Mouse (Mus musculus) hindbrain, postnatal 0 days (tissue): ENCODE measurements at regions not wholly inside any gene's neighbourhood (a gene's known extent, or its start where the extent isn't known, plus 50 kb on each side); places are given as distances from the start of the nearest gene placed in this dataset.

Experiments used
- ATAC-seq: fragments of 200-750 bp; cut with Nextera tagmentation; 2 replicates; pipeline ENCODE4 v1.8.0; 2017; ENCODE audit warnings: mild to moderate bottlenecking, moderate TSS enrichment, moderate library complexity
- DNase-seq: peaks from one replicate; pipeline ENCODE4 v3.0.0-alpha.2; 2015; ENCODE audit warnings: low spot score
- H3K27ac ChIP-seq: fragments of 300-500 bp; sonication (generic); 2 replicates; pipeline ENCODE4 v1.5.1; 2014; ENCODE audit warnings: mild to moderate bottlenecking
- H3K27me3 ChIP-seq: fragments of 300-500 bp; sonication (generic); 2 replicates; pipeline ENCODE4 v1.6.1; 2014; ENCODE audit warnings: low read length, mixed read lengths; ENCODE audit not compliant: insufficient read depth
- H3K36me3 ChIP-seq: fragments of 300-500 bp; sonication (generic); 2 replicates; pipeline ENCODE4 v1.6.1; 2014; ENCODE audit warnings: low read length, mixed read lengths; ENCODE audit not compliant: insufficient read depth
- H3K4me1 ChIP-seq: fragments of 300-500 bp; sonication (generic); 2 replicates; pipeline ENCODE4 v1.6.1; 2014; ENCODE audit warnings: antibody characterized with exemption, low read length, mixed read lengths; ENCODE audit not compliant: insufficient read depth
- H3K4me2 ChIP-seq: fragments of 300-500 bp; sonication (generic); 2 replicates; pipeline ENCODE4 v1.6.1; 2014; ENCODE audit warnings: low read depth, mild to moderate bottlenecking, low read length, moderate library complexity, mixed read lengths
- H3K4me3 ChIP-seq: fragments of 300-500 bp; sonication (generic); 2 replicates; pipeline ENCODE4 v1.5.1; 2014; ENCODE audit warnings: low read length
- H3K9ac ChIP-seq: fragments of 300-500 bp; sonication (generic); replicated peaks from 2 replicates; pipeline ENCODE4 v1.6.1; 2014; ENCODE audit warnings: mild to moderate bottlenecking, low read length, moderate library complexity, mixed read lengths
- H3K9me3 ChIP-seq: fragments of 300-500 bp; sonication (generic); 2 replicates; pipeline ENCODE4 v1.6.1; 2016; ENCODE audit warnings: low read length, mixed read lengths
- CTCF ChIP-seq: IDR thresholded peaks from 2 replicates; pipeline ENCODE4 v1.5.1; 2016; ENCODE audit warnings: antibody characterized with exemption, control low read depth, low read depth
- WGBS: fragments of 180-500 bp; shearing (Covaris S2); extraction: QIAGEN DNeasy Blood & Tissue Kit; methylation state at CpG from one replicate; pipeline ENCODE4 v1.1.7; 2014; 5-methylcytosine and 5-hydroxymethylcytosine counted together

DNA sequence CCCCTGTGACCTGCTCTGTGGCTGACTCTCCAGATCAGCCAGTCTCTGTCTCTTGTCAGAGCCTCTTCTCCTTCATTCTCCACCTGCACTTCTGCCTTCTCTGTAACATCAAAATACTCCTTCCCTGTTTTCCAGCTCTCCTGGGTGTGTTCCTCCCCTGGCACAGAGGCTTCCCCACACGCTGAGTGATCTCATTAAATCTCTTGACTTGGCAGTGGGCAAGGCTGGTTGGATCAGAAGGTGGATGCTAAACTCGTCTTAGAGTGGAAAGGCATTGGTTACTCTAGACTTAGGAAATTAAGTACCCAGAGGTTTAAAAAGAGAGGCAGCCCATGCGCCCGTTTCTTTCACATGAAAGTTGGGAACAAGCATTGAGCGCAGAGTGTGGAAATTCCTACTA lies 78.3 kb upstream of the Gm10234 start:
- no peak for TF ChIP-seq CTCF
- Histone ChIP-seq H3K27me3 (no peaks in the 10 kb centered on the region), H3K36me3 (no peaks in the 10 kb centered on the region), H3K4me3 (no peak overlapping the region), H3K27ac (no peak overlapping the region), H3K4me1 (no peaks in the 10 kb centered on the region), H3K4me2 (no peak overlapping the region), H3K9ac (no peak overlapping the region), H3K9me3 (no peaks in the 10 kb centered on the region)
- 66% methylated on average over 5 of the region's 5 CpGs for WGBS
- DNase-seq (no peak), ATAC-seq (no peak)

DNA sequence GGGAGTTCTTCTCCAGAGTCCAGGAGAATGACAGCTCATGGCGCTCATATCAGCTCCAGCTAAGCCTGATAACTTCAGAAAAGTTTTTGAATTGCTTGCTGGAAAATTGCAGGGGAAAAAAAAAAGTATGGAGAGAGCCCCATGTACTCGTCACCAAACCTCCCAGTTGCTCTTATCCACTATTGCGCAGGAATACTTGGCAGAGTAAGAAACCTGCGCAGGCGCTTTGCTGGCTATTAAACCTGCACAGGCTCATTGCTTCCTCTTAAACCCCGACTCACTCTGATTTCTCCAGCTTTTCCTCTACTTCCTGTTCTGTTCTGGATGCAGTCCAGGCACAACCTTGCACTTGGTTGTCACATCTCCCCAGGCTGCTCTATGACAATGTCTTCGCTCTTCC lies 77.0 kb upstream of the Gm10234 start:
- H3K4me3 ChIP-seq, result no peak overlapping the region
- H3K4me2 ChIP-seq, result no peak overlapping the region
- WGBS, result 85% methylated on average over 7 of the region's 7 CpGs
- H3K4me1 ChIP-seq, result no peaks in the 10 kb centered on the region
- H3K9ac ChIP-seq, result no peak overlapping the region
- H3K27ac ChIP-seq, result no peak overlapping the region
- no peaks in the 10 kb centered on the region for H3K9me3 ChIP-seq
- H3K27me3 ChIP-seq, result no peaks in the 10 kb centered on the region
- no peak for ATAC-seq
- no peak for DNase-seq
- TF ChIP-seq CTCF, result no peak
- H3K36me3 ChIP-seq, result no peaks in the 10 kb centered on the region

DNA sequence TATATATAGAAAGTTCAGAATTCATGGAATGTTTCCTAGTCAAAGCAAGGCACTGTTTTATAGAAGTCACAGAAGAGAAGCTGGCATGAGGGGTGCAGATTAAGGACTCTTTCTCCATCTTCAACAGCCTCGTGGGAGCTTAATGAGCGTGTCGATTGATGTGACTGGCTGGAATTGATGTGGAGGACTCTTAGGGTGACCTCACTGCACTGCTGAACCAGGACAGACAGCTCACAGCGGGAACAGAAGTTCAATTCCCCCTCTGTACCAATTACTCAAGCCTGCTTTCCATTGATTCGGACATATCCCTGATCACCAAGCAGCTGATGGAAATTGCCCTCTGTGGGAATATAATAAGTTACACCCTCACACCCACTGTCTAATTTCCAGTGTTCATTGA lies 65.6 kb upstream of the Gm10234 start:
- H3K27ac ChIP-seq, result no peak overlapping the region
- DNase-seq (peak; percentile 2), ATAC-seq (no peak)
- no peaks in the 10 kb centered on the region for H3K27me3 ChIP-seq
- no peaks in the 10 kb centered on the region for H3K36me3 ChIP-seq
- no peak overlapping the region for H3K4me2 ChIP-seq
- no peaks in the 10 kb centered on the region for H3K9me3 ChIP-seq
- WGBS, result 11% methylated on average over 5 of the region's 5 CpGs
- no peak overlapping the region for H3K9ac ChIP-seq
- H3K4me3 ChIP-seq, result no peak overlapping the region
- no peaks in the 10 kb centered on the region for H3K4me1 ChIP-seq
- no peak for TF ChIP-seq CTCF

DNA sequence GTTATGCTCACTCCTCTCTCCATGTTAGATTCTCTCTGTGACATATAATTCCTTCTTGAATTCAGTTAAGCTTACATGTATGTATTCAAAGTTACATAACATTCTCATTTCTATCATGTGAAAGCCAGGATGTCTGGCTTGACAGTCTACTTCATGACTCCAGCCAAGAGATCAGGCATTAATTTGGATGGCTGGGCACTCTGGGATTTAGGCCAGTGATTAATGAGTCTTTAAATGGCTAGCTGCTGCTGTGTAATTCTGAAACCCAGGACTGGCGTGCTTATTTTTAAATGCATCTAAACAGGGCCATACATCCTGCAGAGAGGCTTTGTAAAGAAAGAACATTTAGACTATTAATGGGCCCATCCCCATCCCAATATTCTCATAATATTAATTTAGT lies 60.9 kb upstream of the Gm10234 start:
- no peak for TF ChIP-seq CTCF
- WGBS, result 33% methylated on average over 1 of the region's 1 CpGs
- Histone ChIP-seq H3K4me1 (no peaks in the 10 kb centered on the region), H3K9ac (no peak overlapping the region), H3K4me3 (no peak overlapping the region), H3K27me3 (no peaks in the 10 kb centered on the region), H3K4me2 (no peak overlapping the region), H3K36me3 (no peaks in the 10 kb centered on the region), H3K9me3 (no peaks in the 10 kb centered on the region), H3K27ac (no peak overlapping the region)
- ATAC-seq, result no peak
- peak; percentile 62 for DNase-seq

DNA sequence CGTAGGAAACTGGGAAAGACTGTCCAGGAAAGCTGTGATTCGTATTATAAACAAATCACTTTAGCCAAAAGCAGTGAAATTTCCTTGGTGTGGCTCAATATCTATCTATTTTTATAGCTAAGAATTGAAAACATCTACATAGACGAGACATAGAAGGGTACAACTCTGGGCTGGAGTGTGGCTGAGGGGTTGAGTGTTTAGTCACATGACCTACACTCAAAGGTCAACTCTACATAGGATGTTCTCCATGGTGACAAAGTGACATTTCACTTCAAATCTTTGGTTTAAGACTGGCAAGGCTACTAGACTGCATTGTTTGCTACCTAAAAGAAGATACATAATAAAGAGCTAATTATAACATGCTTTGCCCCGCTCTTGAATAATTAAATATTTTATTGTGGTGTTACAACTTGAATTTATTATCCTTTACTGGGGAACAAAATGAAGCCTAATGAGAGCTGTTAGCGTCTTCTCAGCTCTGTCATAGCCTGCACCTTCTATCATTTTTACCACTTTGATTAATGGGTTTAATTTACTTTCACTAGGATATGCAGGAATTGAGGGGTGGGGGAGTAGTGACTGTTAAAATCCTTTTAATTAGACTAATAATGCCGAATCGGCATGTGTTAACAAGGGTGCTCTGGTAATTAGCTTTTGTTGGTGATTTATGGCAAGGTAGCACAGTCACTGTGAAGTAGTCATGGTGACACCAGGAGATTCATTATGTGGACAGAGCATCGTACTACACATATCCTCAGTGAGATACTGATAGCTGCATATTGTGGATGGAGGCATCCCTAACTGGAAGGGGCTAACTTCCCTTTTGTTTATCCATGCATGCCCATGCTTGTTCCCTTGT lies 57.7 kb upstream of the Gm10234 start:
- no peaks in the 10 kb centered on the region for H3K36me3 ChIP-seq
- WGBS, result 67% methylated on average over 8 of the region's 8 CpGs
- no peak overlapping the region for H3K4me3 ChIP-seq
- H3K9ac ChIP-seq, result no peak overlapping the region
- H3K4me2 ChIP-seq, result no peak overlapping the region
- no peaks in the 10 kb centered on the region for H3K9me3 ChIP-seq
- H3K27me3 ChIP-seq, result no peaks in the 10 kb centered on the region
- H3K27ac ChIP-seq, result no peak overlapping the region
- DNase-seq (no peak), ATAC-seq (no peak)
- H3K4me1 ChIP-seq, result no peaks in the 10 kb centered on the region
- TF ChIP-seq CTCF, result no peak

DNA sequence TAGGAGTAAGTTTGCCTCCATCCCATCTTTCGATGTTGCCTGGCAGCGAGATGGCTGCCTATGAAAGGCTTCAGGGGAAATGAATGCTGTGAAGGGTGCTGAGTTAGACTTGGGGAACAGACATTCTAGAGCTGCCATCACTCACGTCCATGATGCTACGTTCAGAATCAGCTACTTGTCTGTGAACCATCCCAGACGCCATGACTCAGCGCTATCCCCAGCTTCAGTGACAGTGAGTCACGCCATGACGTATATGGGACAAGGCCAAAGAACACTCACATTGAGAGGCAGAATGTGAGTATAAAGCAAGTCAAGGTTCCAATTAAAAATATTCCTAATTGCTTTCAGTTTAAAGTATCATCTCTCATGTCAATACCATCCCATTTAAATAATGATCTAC lies 52.4 kb upstream of the Gm10234 start:
- ATAC-seq, result no peak
- Histone ChIP-seq H3K27me3 (no peaks in the 10 kb centered on the region), H3K36me3 (no peaks in the 10 kb centered on the region), H3K4me2 (no peak overlapping the region), H3K9ac (no peak overlapping the region), H3K4me3 (no peak overlapping the region), H3K4me1 (no peaks in the 10 kb centered on the region), H3K27ac (no peak overlapping the region), H3K9me3 (no peaks in the 10 kb centered on the region)
- TF ChIP-seq CTCF, result no peak
- WGBS, result 92% methylated on average over 8 of the region's 8 CpGs
- DNase-seq, result no peak
